Mouse (Mus musculus) CH12.LX (cell line): Measurements from ENCODE around the gene Pias1.

Experiments used
- CTCF ChIP-seq, 2 experiments: IDR thresholded peaks in 1 of 2; conservative IDR thresholded peaks in 1 of 2; 2 replicates each; pipeline ENCODE4 v1.5.1; 2011 to 2012; ENCODE audit warnings: low read depth in 2 of 2, low read length in 2 of 2, improper control_type of control experiment in 1 of 2, inconsistent platforms in 1 of 2, mild to moderate bottlenecking in 1 of 2, moderate library complexity in 1 of 2
- EP300 ChIP-seq: IDR thresholded peaks from 2 replicates; pipeline ENCODE4 v1.6.1; 2011; ENCODE audit warnings: low read length, improper control_type of control experiment
- HCFC1 ChIP-seq: IDR thresholded peaks from 2 replicates; pipeline ENCODE4 v1.6.1; 2012; ENCODE audit warnings: low read depth, mild to moderate bottlenecking, inconsistent platforms, low read length, improper control_type of control experiment
- MAFK ChIP-seq: IDR thresholded peaks from 2 replicates; pipeline ENCODE4 v1.6.1; 2011; ENCODE audit warnings: low read length, improper control_type of control experiment; ENCODE audit not compliant: insufficient replicate concordance
- MXI1 ChIP-seq: IDR thresholded peaks from 2 replicates; pipeline ENCODE4 v1.6.1; 2011; ENCODE audit warnings: mild to moderate bottlenecking, low read depth, low read length, improper control_type of control experiment
- SIN3A ChIP-seq: IDR thresholded peaks from 2 replicates; pipeline ENCODE4 v1.6.1; 2012; ENCODE audit warnings: low read length, improper control_type of control experiment, inconsistent platforms

- TF ChIP-seq CTCF (conservative IDR thresholded peaks at IDR 0.05 in 1 of 2, IDR thresholded peaks at IDR 0.05 in 1 of 2; ENCODE audit: low read depth in 2 of 2, low read length in 2 of 2) (no peak), MAFK (no peak), HCFC1 (no peak), MXI1 (no peak), EP300 (no peak), SIN3A (no peak)
Measured at GRCm38 (mm10) chr9:63035431-63035830, 47.7 kb upstream of the Pias1 start.
